Mouse (Mus musculus) induced T-regulatory cell, adult 2 months (primary cell): ENCODE measurements around the gene Kcnab3.
A peak's percentile ranks its signal among the peaks of the same experiment; 100 is the strongest.
"Not testable (repeated sequence)": the region's sequence is repeated elsewhere in the genome, so short reads cannot be mapped to it uniquely, and the experiment has no call there.

ENCODE experiments used
- DNase-seq: peaks from one replicate; pipeline ENCODE4 v3.0.0-alpha.2; 2012; ENCODE audit warnings: low read depth

Gene Kcnab3

GRCm38 (mm10) chr11:69325628-69326407, at the start of gene Kcnab3:
Kcnab3 (plus strand) TSS chr11:69326258.
- peak; percentile 96 for DNase-seq

- DNase-seq: no peak
Observed at GRCm38 (mm10) chr11:69277267-69277666, 48.8 kb upstream of the Kcnab3 start.

GRCm38 (mm10) chr11:69291111-69291510, 34.9 kb upstream of the Kcnab3 start:
- DNase-seq: no peak

- no peak for DNase-seq
Observed at GRCm38 (mm10) chr11:69295286-69295685, 30.8 kb upstream of the Kcnab3 start.

GRCm38 (mm10) chr11:69297799-69298198, 28.3 kb upstream of the Kcnab3 start:
- DNase-seq: no peak

GRCm38 (mm10) chr11:69298231-69298630, 27.8 kb upstream of the Kcnab3 start:
- DNase-seq: no peak

- no peak for DNase-seq
Observed at GRCm38 (mm10) chr11:69302817-69303216, 23.2 kb upstream of the Kcnab3 start.

GRCm38 (mm10) chr11:69305291-69305690, 20.8 kb upstream of the Kcnab3 start:
- DNase-seq: no peak

- DNase-seq: no peak
Observed at GRCm38 (mm10) chr11:69306039-69306438, 20.0 kb upstream of the Kcnab3 start.

GRCm38 (mm10) chr11:69311266-69311665, 14.8 kb upstream of the Kcnab3 start:
- no peak for DNase-seq

GRCm38 (mm10) chr11:69316361-69316760, 9.7 kb upstream of the Kcnab3 start:
- no peak for DNase-seq

GRCm38 (mm10) chr11:69318000-69318399, 8.1 kb upstream of the Kcnab3 start:
- DNase-seq: not testable (repeated sequence)

- DNase-seq: peak; percentile 6
Observed at GRCm38 (mm10) chr11:69321580-69321979, 4.5 kb upstream of the Kcnab3 start.

- DNase-seq: peak; percentile 18
Observed at GRCm38 (mm10) chr11:69322010-69322409, 4.0 kb upstream of the Kcnab3 start.

- DNase-seq: peak; percentile 41
Observed at GRCm38 (mm10) chr11:69322693-69323471, 3.2 kb upstream of the Kcnab3 start.

- peak; percentile 99 for DNase-seq
Observed at GRCm38 (mm10) chr11:69323667-69324111, 2.4 kb upstream of the Kcnab3 start, which contains the start of the genes Cntrob and Trappc1. Cntrob (minus strand) TSS chr11:69323775. Trappc1 (plus strand) TSS chr11:69323980.

GRCm38 (mm10) chr11:69324749-69325148, 1.3 kb upstream of the Kcnab3 start:
- DNase-seq: peak; percentile 23

GRCm38 (mm10) chr11:69326408-69327156, 524 bp downstream of the Kcnab3 start:
- no peak for DNase-seq

GRCm38 (mm10) chr11:69327157-69327442, 1.0 kb downstream of the Kcnab3 start:
- DNase-seq: peak; percentile 28

GRCm38 (mm10) chr11:69327648-69328047, 1.6 kb downstream of the Kcnab3 start:
- peak; percentile 40 for DNase-seq

GRCm38 (mm10) chr11:69328517-69328916, 2.5 kb downstream of the Kcnab3 start:
- DNase-seq: no peak

- DNase-seq: no peak
Observed at GRCm38 (mm10) chr11:69331152-69331551, 5.1 kb downstream of the Kcnab3 start.
